Mouse (Mus musculus): Measurements from ENCODE around the gene Tecr. TPM values are rescaled to one million over a fixed set of nuclear protein-coding genes. Genes with fewer than 3 reads are reported as not detected.

Tecr gene
- total and polyA plus RNA-seq, 2 experiments, result 108 to 677 TPM

GRCm38 (mm10) chr8:83639649-83640048, 31.9 kb upstream of the Tecr start:
- Histone ChIP-seq H3K27me3 (ENCODE audit: control insufficient read depth, insufficient read depth, low read length) (peaks cover 3% of the 10 kb centered on the region; the same call in 1 of the 2 replicates), H3K9ac (ENCODE audit: low read depth, low read length) (no peak overlapping the region), H3K4me3 (ENCODE audit: insufficient read depth, low read depth, low read length) (no peak overlapping the region), H3K79me2 (ENCODE audit: control insufficient read depth, insufficient read depth, low read length) (no peaks in the 10 kb centered on the region), H3K36me3 (ENCODE audit: control insufficient read depth, insufficient read depth, low read length) (no peaks in the 10 kb centered on the region), H3K4me1 (ENCODE audit: control insufficient read depth, insufficient read depth, low read length) (no peaks in the 10 kb centered on the region), H3K27ac (replicated peaks; ENCODE audit: insufficient read depth, low read depth, low read length) (no peak overlapping the region)
- no peak for DNase-seq (ENCODE audit: extremely low read depth, low read depth, low spot score)
- 64% methylated on average over 5 of the region's 5 CpGs for whole genome bisulfite sequencing
- TF ChIP-seq CTCF (IDR thresholded peaks at IDR 0.05; ENCODE audit: low read depth, low read length) (no peak), POLR2A (IDR thresholded peaks at IDR 0.05; ENCODE audit: extremely low read depth, insufficient read depth, low read length) (no peak)

- no peaks in the 10 kb centered on the region for H3K36me3 ChIP-seq (ENCODE audit: control insufficient read depth, insufficient read depth, low read length)
- H3K27me3 ChIP-seq (ENCODE audit: control insufficient read depth, insufficient read depth, low read length), result peaks cover 3% of the 10 kb centered on the region; the same call in 1 of the 2 replicates
- no peak for DNase-seq (ENCODE audit: extremely low read depth, low read depth, low spot score)
- no peak for TF ChIP-seq CTCF (IDR thresholded peaks at IDR 0.05; ENCODE audit: low read depth, low read length)
- no peak for TF ChIP-seq POLR2A (IDR thresholded peaks at IDR 0.05; ENCODE audit: extremely low read depth, insufficient read depth, low read length)
- WGBS, result 84% methylated on average over 4 of the region's 4 CpGs
- no peaks in the 10 kb centered on the region for H3K4me1 ChIP-seq (ENCODE audit: control insufficient read depth, insufficient read depth, low read length)
- no peaks in the 10 kb centered on the region for H3K79me2 ChIP-seq (ENCODE audit: control insufficient read depth, insufficient read depth, low read length)
- no peak overlapping the region for H3K4me3 ChIP-seq (ENCODE audit: insufficient read depth, low read depth, low read length)
- no peak overlapping the region for H3K27ac ChIP-seq (replicated peaks; ENCODE audit: insufficient read depth, low read depth, low read length)
- H3K9ac ChIP-seq (ENCODE audit: low read depth, low read length), result no peak overlapping the region
Observed at GRCm38 (mm10) chr8:83638856-83639255, 31.1 kb upstream of the Tecr start.

- TF ChIP-seq CTCF (IDR thresholded peaks at IDR 0.05; ENCODE audit: low read depth, low read length) (no peak), POLR2A (IDR thresholded peaks at IDR 0.05; ENCODE audit: extremely low read depth, insufficient read depth, low read length) (no peak)
- Histone ChIP-seq H3K4me3 (ENCODE audit: insufficient read depth, low read depth, low read length) (no peak overlapping the region), H3K79me2 (ENCODE audit: control insufficient read depth, insufficient read depth, low read length) (no peaks in the 10 kb centered on the region), H3K9ac (ENCODE audit: low read depth, low read length) (no peak overlapping the region), H3K27me3 (ENCODE audit: control insufficient read depth, insufficient read depth, low read length) (peaks cover 3% of the 10 kb centered on the region; the same call in 1 of the 2 replicates), H3K27ac (replicated peaks; ENCODE audit: insufficient read depth, low read depth, low read length) (no peak overlapping the region), H3K4me1 (ENCODE audit: control insufficient read depth, insufficient read depth, low read length) (no peaks in the 10 kb centered on the region), H3K36me3 (ENCODE audit: control insufficient read depth, insufficient read depth, low read length) (no peaks in the 10 kb centered on the region)
- no peak for DNase-seq (ENCODE audit: extremely low read depth, low read depth, low spot score)
- WGBS, result 86% methylated on average over 7 of the region's 7 CpGs
Observed at GRCm38 (mm10) chr8:83632083-83632707, 24.4 kb upstream of the Tecr start.

GRCm38 (mm10) chr8:83625676-83626299, 18.0 kb upstream of the Tecr start:
- TF ChIP-seq CTCF (IDR thresholded peaks at IDR 0.05; ENCODE audit: low read depth, low read length) (no peak), POLR2A (IDR thresholded peaks at IDR 0.05; ENCODE audit: extremely low read depth, insufficient read depth, low read length) (no peak)
- no peaks in the 10 kb centered on the region for H3K36me3 ChIP-seq (ENCODE audit: control insufficient read depth, insufficient read depth, low read length)
- no peak overlapping the region for H3K9ac ChIP-seq (ENCODE audit: low read depth, low read length)
- H3K79me2 ChIP-seq (ENCODE audit: control insufficient read depth, insufficient read depth, low read length), result no peaks in the 10 kb centered on the region
- 89% methylated on average over 6 of the region's 6 CpGs for WGBS
- H3K4me3 ChIP-seq (ENCODE audit: insufficient read depth, low read depth, low read length), result no peak overlapping the region
- H3K27ac ChIP-seq (replicated peaks; ENCODE audit: insufficient read depth, low read depth, low read length), result no peak overlapping the region
- H3K4me1 ChIP-seq (ENCODE audit: control insufficient read depth, insufficient read depth, low read length), result no peaks in the 10 kb centered on the region
- no peaks in the 10 kb centered on the region for H3K27me3 ChIP-seq (ENCODE audit: control insufficient read depth, insufficient read depth, low read length)
- DNase-seq (ENCODE audit: extremely low read depth, low read depth, low spot score), result no peak

- H3K4me3 ChIP-seq (ENCODE audit: insufficient read depth, low read depth, low read length), result no peak overlapping the region
- no peak overlapping the region for H3K9ac ChIP-seq (ENCODE audit: low read depth, low read length)
- no peaks in the 10 kb centered on the region for H3K79me2 ChIP-seq (ENCODE audit: control insufficient read depth, insufficient read depth, low read length)
- no peaks in the 10 kb centered on the region for H3K4me1 ChIP-seq (ENCODE audit: control insufficient read depth, insufficient read depth, low read length)
- WGBS, result 42% methylated on average over 3 of the region's 3 CpGs
- no peak overlapping the region for H3K27ac ChIP-seq (replicated peaks; ENCODE audit: insufficient read depth, low read depth, low read length)
- peak; percentile 57; the same call in 1 of the 2 replicates for TF ChIP-seq CTCF (IDR thresholded peaks at IDR 0.05; ENCODE audit: low read depth, low read length)
- TF ChIP-seq POLR2A (IDR thresholded peaks at IDR 0.05; ENCODE audit: extremely low read depth, insufficient read depth, low read length), result no peak
- DNase-seq (ENCODE audit: extremely low read depth, low read depth, low spot score), result peak; percentile 29
- no peaks in the 10 kb centered on the region for H3K27me3 ChIP-seq (ENCODE audit: control insufficient read depth, insufficient read depth, low read length)
- H3K36me3 ChIP-seq (ENCODE audit: control insufficient read depth, insufficient read depth, low read length), result no peaks in the 10 kb centered on the region
Observed at GRCm38 (mm10) chr8:83624739-83625138, 17.0 kb upstream of the Tecr start.

GRCm38 (mm10) chr8:83623549-83623948, 15.8 kb upstream of the Tecr start:
- no peak overlapping the region for H3K27ac ChIP-seq (replicated peaks; ENCODE audit: insufficient read depth, low read depth, low read length)

More at GRCm38 (mm10) chr8:83623549-83623948, 15.8 kb upstream of the Tecr start:
- Histone ChIP-seq H3K79me2 (ENCODE audit: control insufficient read depth, insufficient read depth, low read length) (no peaks in the 10 kb centered on the region), H3K9ac (ENCODE audit: low read depth, low read length) (no peak overlapping the region), H3K4me3 (ENCODE audit: insufficient read depth, low read depth, low read length) (no peak overlapping the region), H3K4me1 (ENCODE audit: control insufficient read depth, insufficient read depth, low read length) (no peaks in the 10 kb centered on the region), H3K36me3 (ENCODE audit: control insufficient read depth, insufficient read depth, low read length) (no peaks in the 10 kb centered on the region), H3K27me3 (ENCODE audit: control insufficient read depth, insufficient read depth, low read length) (no peaks in the 10 kb centered on the region)
- DNase-seq (ENCODE audit: extremely low read depth, low read depth, low spot score), result no peak
- no peak for TF ChIP-seq CTCF (IDR thresholded peaks at IDR 0.05; ENCODE audit: low read depth, low read length)
- no peak for TF ChIP-seq POLR2A (IDR thresholded peaks at IDR 0.05; ENCODE audit: extremely low read depth, insufficient read depth, low read length)
- 75% methylated on average over 7 of the region's 7 CpGs for WGBS
